Mouse (Mus musculus) C2C12 (cell line): ENCODE measurements around the gene Klhl3.

Experiments used
- CEBPB ChIP-seq: IDR thresholded peaks from one replicate; pipeline ENCODE4 v1.6.1; 2011; ENCODE audit warnings: low read depth, mild to moderate bottlenecking, control low read depth, moderate library complexity
- CTCF ChIP-seq: IDR thresholded peaks from one replicate; pipeline ENCODE4 v1.5.1; 2011; ENCODE audit not compliant: control insufficient read depth, insufficient read depth, insufficient read length
- FOSL1 ChIP-seq: IDR thresholded peaks from one replicate; pipeline ENCODE4 v1.8.0; 2011; ENCODE audit warnings: mild to moderate bottlenecking, low read length; ENCODE audit not compliant: poor library complexity, insufficient read depth, severe bottlenecking
- MYOD1 ChIP-seq: IDR thresholded peaks from one replicate; pipeline ENCODE4 v1.6.1; 2011; ENCODE audit warnings: low read depth; ENCODE audit not compliant: control insufficient read depth, insufficient read length
- MYOG ChIP-seq: IDR thresholded peaks from one replicate; pipeline ENCODE4 v1.6.1; 2011; ENCODE audit not compliant: control insufficient read depth, insufficient read length; ENCODE audit errors: extremely low read depth
- USF1 ChIP-seq: IDR thresholded peaks from one replicate; pipeline ENCODE4 v1.6.1; 2011; ENCODE audit warnings: low read depth, mild to moderate bottlenecking, control low read depth, moderate library complexity

GRCm38 (mm10) chr13:58074881-58075280, 38.5 kb downstream of the Klhl3 start:
- TF ChIP-seq CTCF (no peak), CEBPB (no peak), USF1 (no peak), MYOG (no peak), MYOD1 (no peak), FOSL1 (no peak)
